Mouse (Mus musculus) stomach, embryonic 14.5 days (tissue): ENCODE results near the gene Olfr520. TPM values are rescaled to one million over a fixed set of nuclear protein-coding genes. Genes with fewer than 3 reads are reported as not detected.
"Not testable (repeated sequence)": the region's sequence is repeated elsewhere in the genome, so short reads cannot be mapped to it uniquely, and the experiment has no call there.

Experiments
- ATAC-seq: fragments of 200-750 bp; cut with Nextera tagmentation; 2 replicates; pipeline ENCODE4 v1.8.0; 2017; ENCODE audit warnings: low read depth, moderate TSS enrichment; ENCODE audit not compliant: insufficient number of reproducible peaks, insufficient read depth, low FRiP score
- H3K27ac ChIP-seq: fragments of 300-500 bp; sonication (generic); 2 replicates; pipeline ENCODE4 v1.5.1; 2014; ENCODE audit warnings: mild to moderate bottlenecking, low read length, moderate library complexity, mixed read lengths
- H3K27me3 ChIP-seq: fragments of 300-500 bp; sonication (generic); 2 replicates; pipeline ENCODE4 v1.6.1; 2014; ENCODE audit warnings: low read length, control low read depth, mixed read lengths; ENCODE audit not compliant: control insufficient read depth, insufficient read depth
- H3K36me3 ChIP-seq: fragments of 300-500 bp; sonication (generic); 2 replicates; pipeline ENCODE4 v1.6.1; 2014; ENCODE audit warnings: mild to moderate bottlenecking, control low read depth, low read length, moderate library complexity, mixed read lengths; ENCODE audit not compliant: control insufficient read depth, insufficient read depth
- H3K4me1 ChIP-seq: fragments of 300-500 bp; sonication (generic); 2 replicates; pipeline ENCODE4 v1.6.1; 2014; ENCODE audit warnings: low read length, control low read depth, mixed read lengths; ENCODE audit not compliant: control insufficient read depth, insufficient read depth
- H3K4me2 ChIP-seq: fragments of 300-500 bp; sonication (generic); replicated peaks from 2 replicates; pipeline ENCODE4 v1.6.1; 2014; ENCODE audit warnings: low read depth, low read length, control low read depth
- H3K4me3 ChIP-seq: fragments of 300-500 bp; sonication (generic); 2 replicates; pipeline ENCODE4 v1.5.1; 2014; ENCODE audit warnings: low read depth, low read length, control low read depth
- H3K9ac ChIP-seq: fragments of 300-500 bp; sonication (generic); replicated peaks from 2 replicates; pipeline ENCODE4 v1.6.1; 2014; ENCODE audit warnings: low read depth, mild to moderate bottlenecking, control low read depth, low read length, moderate library complexity, mixed read lengths
- H3K9me3 ChIP-seq: fragments of 300-500 bp; sonication (generic); 2 replicates; pipeline ENCODE4 v1.6.1; 2016; ENCODE audit warnings: low read depth, low read length, control low read depth; ENCODE audit not compliant: control insufficient read depth
- WGBS: fragments of 180-500 bp; shearing (Covaris S2); extraction: QIAGEN DNeasy Blood & Tissue Kit; methylation state at CpG from one replicate; pipeline ENCODE4 v1.1.7; 2014; 5-methylcytosine and 5-hydroxymethylcytosine counted together
- polyA plus RNA-seq: library from polyadenylated mRNA; unstranded; fragments of >200 nt; fragmentation: Nextera tagmentation; extraction: Ambion mirVana; gene quantifications from 2 replicates; pipeline ENCODE4 v1.2.1, GENCODE M21; 2014

Olfr520 gene
- polyA plus RNA-seq, 1 experiment from 2014 or later, result not detected

DNA sequence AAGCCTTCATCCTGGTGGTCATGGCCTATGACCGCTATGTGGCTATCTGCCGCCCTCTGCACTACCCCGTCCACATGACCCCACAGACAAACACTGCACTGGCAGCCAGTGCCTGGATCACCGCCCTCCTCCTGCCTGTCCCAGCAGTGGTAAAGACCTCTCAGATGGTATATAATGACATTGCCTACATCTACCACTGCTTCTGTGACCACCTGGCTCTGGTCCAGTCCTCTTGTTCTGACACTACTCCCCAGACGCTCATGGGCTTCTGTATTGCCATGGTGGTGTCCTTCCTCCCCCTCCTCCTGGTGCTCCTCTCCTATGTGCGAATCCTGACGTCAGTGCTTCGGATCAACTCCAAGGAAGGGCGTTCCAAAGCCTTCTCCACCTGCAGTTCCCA, 5.4 kb downstream of the Olfr520 start:
- not testable (repeated sequence) for H3K36me3 ChIP-seq, H3K9me3 ChIP-seq, H3K4me2 ChIP-seq, H3K27ac ChIP-seq, H3K9ac ChIP-seq, ATAC-seq, H3K4me3 ChIP-seq, H3K4me1 ChIP-seq, H3K27me3 ChIP-seq
- WGBS, result 92% methylated on average over 9 of the region's 9 CpGs

DNA sequence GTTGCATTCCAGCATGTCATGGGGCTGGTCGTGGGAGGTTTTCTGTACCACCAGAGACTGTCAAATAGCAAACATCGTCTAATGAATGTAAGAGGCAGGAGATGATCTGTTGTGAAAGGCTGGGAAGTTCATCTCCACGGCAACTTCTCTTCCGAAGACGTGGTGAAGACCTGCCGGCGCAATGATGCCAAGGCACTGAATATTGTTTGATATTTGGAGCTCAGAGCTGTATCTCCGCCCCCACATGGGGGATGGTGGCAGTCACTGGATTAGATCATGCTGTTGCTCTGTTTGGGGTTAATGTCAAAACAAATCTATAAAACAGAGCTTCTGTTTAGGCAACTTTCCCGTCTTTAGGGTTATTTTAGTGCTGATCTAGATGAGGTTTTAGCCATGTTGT, 9.2 kb downstream of the Olfr520 start:
- H3K4me2 ChIP-seq, result no peak overlapping the region
- no peaks in the 10 kb centered on the region for H3K4me1 ChIP-seq
- H3K27me3 ChIP-seq, result no peaks in the 10 kb centered on the region
- WGBS, result 42% methylated on average over 9 of the region's 9 CpGs
- no peaks in the 10 kb centered on the region for H3K9me3 ChIP-seq
- no peaks in the 10 kb centered on the region for H3K36me3 ChIP-seq
- no peak overlapping the region for H3K4me3 ChIP-seq
- ATAC-seq, result no peak
- no peak overlapping the region for H3K27ac ChIP-seq
- no peak overlapping the region for H3K9ac ChIP-seq

DNA sequence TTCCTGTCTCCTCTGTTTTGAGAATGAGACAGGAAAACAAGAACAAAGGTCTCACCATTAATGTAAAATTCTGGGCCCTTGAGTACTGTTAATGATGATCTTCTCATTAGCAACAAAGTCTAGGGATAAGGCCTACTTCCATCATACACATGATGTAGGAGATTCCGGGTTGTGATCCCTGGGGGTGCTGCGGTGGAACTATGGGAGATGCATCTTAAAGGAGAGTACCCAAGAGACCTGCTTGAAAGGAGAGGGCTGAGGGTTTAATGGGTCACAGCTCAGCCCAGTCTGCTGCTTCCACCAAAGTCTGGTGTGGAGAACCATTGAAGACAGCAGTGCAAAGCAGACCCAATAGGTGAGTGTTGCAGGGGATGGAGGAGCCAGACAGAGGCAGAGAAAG, 33.1 kb downstream of the Olfr520 start, which contains the start of gene Olfr521:
Gene Olfr521, plus strand, starts transcription at position 301 of the 400 bp plus-strand sequence.
- Histone ChIP-seq H3K4me3 (no peak within 1 kb of the TSS), H3K27ac (no peak within 1 kb of the TSS), H3K9ac (no peak within 1 kb of the TSS), H3K9me3 (peaks cover 18% of the 10 kb centered on the region), H3K4me2 (no peak within 1 kb of the TSS), H3K27me3 (no peaks in the 10 kb centered on the region), H3K4me1 (no peaks in the 10 kb centered on the region), H3K36me3 (no peaks in the 10 kb centered on the region)
- no peak for ATAC-seq
- 85% methylated on average over 2 of the region's 2 CpGs for WGBS

DNA sequence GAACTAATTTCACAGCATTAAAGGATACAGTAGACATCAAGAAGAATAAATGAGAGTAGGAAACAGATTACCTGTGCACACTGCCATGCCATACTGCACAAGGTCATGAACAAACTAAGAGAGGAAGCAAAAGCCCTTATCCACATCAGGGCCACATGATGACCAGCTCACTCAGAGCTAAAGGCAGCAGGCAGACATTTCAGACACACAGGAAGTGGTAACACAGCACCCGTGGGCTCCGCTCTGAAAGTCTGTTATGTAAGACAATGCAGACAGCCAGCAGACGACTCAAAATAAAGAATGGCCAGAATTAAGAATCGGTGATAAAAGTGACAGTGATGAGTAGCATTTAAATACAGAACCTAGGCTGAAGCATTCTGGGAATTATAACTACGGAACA, 51.3 kb downstream of the Olfr520 start:
- H3K4me1 ChIP-seq, result no peaks in the 10 kb centered on the region
- WGBS, result 63% methylated on average over 5 of the region's 5 CpGs
- no peak for ATAC-seq

DNA sequence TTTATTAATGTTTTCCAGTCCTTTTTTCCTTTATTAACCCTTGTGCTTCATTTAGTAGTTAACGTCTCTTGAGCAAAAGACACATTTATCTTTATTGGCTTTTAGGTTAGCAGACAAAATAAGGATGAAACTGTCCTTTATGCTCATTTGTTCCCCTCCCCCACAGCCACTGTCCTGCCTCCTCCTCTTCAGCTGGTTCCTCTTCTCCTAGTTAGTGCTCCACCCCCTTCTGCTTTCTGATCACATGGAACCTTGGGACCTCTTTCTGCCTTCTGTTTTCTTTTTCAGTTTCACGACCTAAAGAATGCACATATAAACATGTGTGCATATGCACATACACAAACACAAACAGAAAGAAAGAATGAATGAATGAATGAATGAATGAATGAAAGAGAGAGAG, 51.8 kb downstream of the Olfr520 start:
- WGBS, result 72% methylated on average over 2 of the region's 2 CpGs
- H3K4me2 ChIP-seq, result no peak overlapping the region
- no peak overlapping the region for H3K4me3 ChIP-seq
- no peaks in the 10 kb centered on the region for H3K27me3 ChIP-seq
- H3K9ac ChIP-seq, result no peak overlapping the region
- H3K36me3 ChIP-seq, result no peaks in the 10 kb centered on the region
- no peak overlapping the region for H3K27ac ChIP-seq
- no peaks in the 10 kb centered on the region for H3K4me1 ChIP-seq
- no peaks in the 10 kb centered on the region for H3K9me3 ChIP-seq
- ATAC-seq, result no peak

More for the DNA sequence above, 51.3 kb downstream of the Olfr520 start:
- Histone ChIP-seq H3K4me2 (no peak overlapping the region), H3K9ac (no peak overlapping the region), H3K36me3 (no peaks in the 10 kb centered on the region), H3K27me3 (no peaks in the 10 kb centered on the region), H3K9me3 (no peaks in the 10 kb centered on the region), H3K27ac (no peak overlapping the region), H3K4me3 (no peak overlapping the region)

DNA sequence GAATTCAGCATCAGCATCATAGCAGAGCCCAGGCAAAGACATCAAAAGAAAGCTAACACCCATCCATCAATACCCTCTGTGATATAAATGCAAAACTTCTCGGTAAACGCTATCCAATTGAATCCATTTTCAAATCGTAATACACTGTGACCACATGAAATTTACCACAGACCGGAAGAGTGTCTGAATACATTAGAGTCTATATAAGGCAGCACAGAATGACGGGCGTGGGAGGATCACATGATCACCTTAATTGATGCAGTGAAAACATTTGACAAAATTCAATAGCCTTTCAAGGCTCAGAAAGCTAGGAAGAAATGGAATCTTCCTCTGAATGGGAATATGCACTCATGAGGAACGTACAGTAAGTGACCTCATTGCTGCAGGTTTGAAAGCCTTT, 53.3 kb downstream of the Olfr520 start:
- no peaks in the 10 kb centered on the region for H3K9me3 ChIP-seq
- no peak overlapping the region for H3K9ac ChIP-seq
- no peak overlapping the region for H3K27ac ChIP-seq
- H3K4me3 ChIP-seq, result no peak overlapping the region
- H3K27me3 ChIP-seq, result no peaks in the 10 kb centered on the region
- 88% methylated on average over 7 of the region's 7 CpGs for WGBS
- no peak overlapping the region for H3K4me2 ChIP-seq
- H3K36me3 ChIP-seq, result no peaks in the 10 kb centered on the region
- H3K4me1 ChIP-seq, result peaks cover 6% of the 10 kb centered on the region
- no peak for ATAC-seq

DNA sequence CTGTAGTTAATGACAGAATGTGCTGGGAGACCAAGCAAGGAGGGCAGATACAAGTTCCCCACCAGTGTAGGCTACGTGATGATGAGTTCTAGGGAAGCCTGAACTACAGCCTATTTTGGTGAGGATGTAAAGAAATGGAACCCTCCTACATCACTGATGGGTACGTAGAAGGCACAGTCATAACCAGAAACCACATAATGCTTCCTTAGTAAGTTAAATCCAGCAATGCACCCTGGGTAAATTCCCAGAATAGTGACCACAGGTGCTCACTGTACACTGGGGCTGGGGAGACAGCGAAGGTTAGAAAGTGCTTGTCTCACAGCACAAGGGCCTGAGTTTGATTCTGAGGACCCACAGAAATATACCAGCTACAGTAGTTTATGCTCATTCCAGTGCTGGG, 55.5 kb downstream of the Olfr520 start:
- ATAC-seq, result no peak
- Histone ChIP-seq H3K27me3 (no peaks in the 10 kb centered on the region), H3K4me1 (peaks cover 9% of the 10 kb centered on the region), H3K27ac (no peak overlapping the region), H3K9me3 (no peaks in the 10 kb centered on the region), H3K4me3 (no peak overlapping the region), H3K9ac (no peak overlapping the region), H3K36me3 (no peaks in the 10 kb centered on the region), H3K4me2 (no peak overlapping the region)
- WGBS, result 88% methylated on average over 3 of the region's 3 CpGs

Other genes with a start within 250 kb of the Olfr520 start
- 902 and 915 TPM in 2 replicates for gene Rps3, start 246.5 kb upstream of the Olfr520 start, polyA plus RNA-seq
- gene Arrb1, start 194.8 kb upstream of the Olfr520 start, polyA plus RNA-seq, result 4.0 and 5.4 TPM in 2 replicates
- 1.3 and 1.7 TPM in 2 replicates for gene Tpbgl, start 103.2 kb upstream of the Olfr520 start, polyA plus RNA-seq
- gene Slco2b1, start 18.9 kb upstream of the Olfr520 start, polyA plus RNA-seq, result 2.3 and 3.3 TPM in 2 replicates
- gene Olfr521, start 33.2 kb downstream of the Olfr520 start, polyA plus RNA-seq, result not detected in 2 replicates
- gene Neu3, start 98.1 kb downstream of the Olfr520 start, polyA plus RNA-seq, result 7.0 and 7.1 TPM in 2 replicates
- gene Xrra1, start 128.8 kb downstream of the Olfr520 start, polyA plus RNA-seq, result 0.29 and 0.50 TPM in 2 replicates
- 287 and 322 TPM in 2 replicates for gene Spcs2, start 133.2 kb downstream of the Olfr520 start, polyA plus RNA-seq